Mouse (Mus musculus): ENCODE data around the gene Smc4. TPM values are rescaled to one million over a fixed set of nuclear protein-coding genes. Genes with fewer than 3 reads are reported as not detected.

Smc4 gene
- total RNA-seq (2017) = 470 and 545 TPM in 2 replicates

GRCm38 (mm10) chr3:69004437-69005337 lies at the start of gene Smc4, which contains the start of gene Ift80:
Gene Smc4, plus strand, starts transcription at chr3:69004738.
Gene Ift80, minus strand, starts transcription at chr3:69004570.
- peak; percentile 90 to 94 for ATAC-seq (replicated peaks in 1 of 2; ENCODE audit: insufficient read depth in 1 of 2, low FRiP score in 2 of 2, low TSS enrichment in 1 of 2, low read depth in 1 of 2, poor library complexity in 2 of 2, severe bottlenecking in 2 of 2)

GRCm38 (mm10) chr3:68956454-68956853 lies 48.1 kb upstream of the Smc4 start:
- ATAC-seq (replicated peaks in 1 of 2; ENCODE audit: insufficient read depth in 1 of 2, low FRiP score in 2 of 2, low TSS enrichment in 1 of 2, low read depth in 1 of 2, poor library complexity in 2 of 2, severe bottlenecking in 2 of 2) = peak; percentile 18 to 57; a peak in 1 of 4 replicates

GRCm38 (mm10) chr3:68957413-68957812 lies 47.1 kb upstream of the Smc4 start:
- ATAC-seq (replicated peaks in 1 of 2; ENCODE audit: insufficient read depth in 1 of 2, low FRiP score in 2 of 2, low TSS enrichment in 1 of 2, low read depth in 1 of 2, poor library complexity in 2 of 2, severe bottlenecking in 2 of 2) = peak; percentile 19 to 44; a peak in 1 of 4 replicates

- ATAC-seq (replicated peaks in 1 of 2; ENCODE audit: insufficient read depth in 1 of 2, low FRiP score in 2 of 2, low TSS enrichment in 1 of 2, low read depth in 1 of 2, poor library complexity in 2 of 2, severe bottlenecking in 2 of 2) = 0 out of 4 replicates have a peak, but pooled peaks of 1 of the 2 experiments have one; percentile 22
Measured at GRCm38 (mm10) chr3:68964682-68965081, 39.9 kb upstream of the Smc4 start.

- ATAC-seq (replicated peaks in 1 of 2; ENCODE audit: insufficient read depth in 1 of 2, low FRiP score in 2 of 2, low TSS enrichment in 1 of 2, low read depth in 1 of 2, poor library complexity in 2 of 2, severe bottlenecking in 2 of 2) = no peak
Measured at GRCm38 (mm10) chr3:68966527-68967285, 37.8 kb upstream of the Smc4 start.

- no peak for ATAC-seq (replicated peaks in 1 of 2; ENCODE audit: insufficient read depth in 1 of 2, low FRiP score in 2 of 2, low TSS enrichment in 1 of 2, low read depth in 1 of 2, poor library complexity in 2 of 2, severe bottlenecking in 2 of 2)
Measured at GRCm38 (mm10) chr3:68967404-68967803, 37.1 kb upstream of the Smc4 start.

GRCm38 (mm10) chr3:68969091-68969590 lies 35.4 kb upstream of the Smc4 start:
- no peak for ATAC-seq (replicated peaks in 1 of 2; ENCODE audit: insufficient read depth in 1 of 2, low FRiP score in 2 of 2, low TSS enrichment in 1 of 2, low read depth in 1 of 2, poor library complexity in 2 of 2, severe bottlenecking in 2 of 2)

- ATAC-seq (replicated peaks in 1 of 2; ENCODE audit: insufficient read depth in 1 of 2, low FRiP score in 2 of 2, low TSS enrichment in 1 of 2, low read depth in 1 of 2, poor library complexity in 2 of 2, severe bottlenecking in 2 of 2) = no peak
Measured at GRCm38 (mm10) chr3:68973574-68973973, 31.0 kb upstream of the Smc4 start.

GRCm38 (mm10) chr3:68974639-68975532 lies 29.7 kb upstream of the Smc4 start:
- ATAC-seq (replicated peaks in 1 of 2; ENCODE audit: insufficient read depth in 1 of 2, low FRiP score in 2 of 2, low TSS enrichment in 1 of 2, low read depth in 1 of 2, poor library complexity in 2 of 2, severe bottlenecking in 2 of 2) = no peak

GRCm38 (mm10) chr3:68975533-68976490 lies 28.7 kb upstream of the Smc4 start:
- no peak for ATAC-seq (replicated peaks in 1 of 2; ENCODE audit: insufficient read depth in 1 of 2, low FRiP score in 2 of 2, low TSS enrichment in 1 of 2, low read depth in 1 of 2, poor library complexity in 2 of 2, severe bottlenecking in 2 of 2)

- peak; percentile 61 to 69 for ATAC-seq (replicated peaks in 1 of 2; ENCODE audit: insufficient read depth in 1 of 2, low FRiP score in 2 of 2, low TSS enrichment in 1 of 2, low read depth in 1 of 2, poor library complexity in 2 of 2, severe bottlenecking in 2 of 2)
Measured at GRCm38 (mm10) chr3:68977696-68978095, 26.8 kb upstream of the Smc4 start.

- no peak for ATAC-seq (replicated peaks in 1 of 2; ENCODE audit: insufficient read depth in 1 of 2, low FRiP score in 2 of 2, low TSS enrichment in 1 of 2, low read depth in 1 of 2, poor library complexity in 2 of 2, severe bottlenecking in 2 of 2)
Measured at GRCm38 (mm10) chr3:68979187-68979586, 25.4 kb upstream of the Smc4 start.

- peak; percentile 94 to 95 for ATAC-seq (replicated peaks in 1 of 2; ENCODE audit: insufficient read depth in 1 of 2, low FRiP score in 2 of 2, low TSS enrichment in 1 of 2, low read depth in 1 of 2, poor library complexity in 2 of 2, severe bottlenecking in 2 of 2)
Measured at GRCm38 (mm10) chr3:68980898-68981297, 23.6 kb upstream of the Smc4 start.

GRCm38 (mm10) chr3:68986550-68986949 lies 18.0 kb upstream of the Smc4 start:
- ATAC-seq (replicated peaks in 1 of 2; ENCODE audit: insufficient read depth in 1 of 2, low FRiP score in 2 of 2, low TSS enrichment in 1 of 2, low read depth in 1 of 2, poor library complexity in 2 of 2, severe bottlenecking in 2 of 2) = no peak

- no peak for ATAC-seq (replicated peaks in 1 of 2; ENCODE audit: insufficient read depth in 1 of 2, low FRiP score in 2 of 2, low TSS enrichment in 1 of 2, low read depth in 1 of 2, poor library complexity in 2 of 2, severe bottlenecking in 2 of 2)
Measured at GRCm38 (mm10) chr3:69002781-69003180, 1.8 kb upstream of the Smc4 start.

GRCm38 (mm10) chr3:69004055-69004436 lies 492 bp upstream of the Smc4 start:
- ATAC-seq (replicated peaks in 1 of 2; ENCODE audit: insufficient read depth in 1 of 2, low FRiP score in 2 of 2, low TSS enrichment in 1 of 2, low read depth in 1 of 2, poor library complexity in 2 of 2, severe bottlenecking in 2 of 2) = 0 out of 4 replicates have a peak, but pooled peaks of 1 of the 2 experiments have one; percentile 2
